Mouse (Mus musculus): ENCODE measurements around the gene Flrt1. TPM values are rescaled to one million over a fixed set of nuclear protein-coding genes. Genes with fewer than 3 reads are reported as not detected.
"Not testable (repeated sequence)": the region's sequence is repeated elsewhere in the genome, so short reads cannot be mapped to it uniquely, and the experiment has no call there.

Flrt1 gene
- total RNA-seq, 2 experiments from 2014 or later, result 21.8 to 22.6 TPM

DNA sequence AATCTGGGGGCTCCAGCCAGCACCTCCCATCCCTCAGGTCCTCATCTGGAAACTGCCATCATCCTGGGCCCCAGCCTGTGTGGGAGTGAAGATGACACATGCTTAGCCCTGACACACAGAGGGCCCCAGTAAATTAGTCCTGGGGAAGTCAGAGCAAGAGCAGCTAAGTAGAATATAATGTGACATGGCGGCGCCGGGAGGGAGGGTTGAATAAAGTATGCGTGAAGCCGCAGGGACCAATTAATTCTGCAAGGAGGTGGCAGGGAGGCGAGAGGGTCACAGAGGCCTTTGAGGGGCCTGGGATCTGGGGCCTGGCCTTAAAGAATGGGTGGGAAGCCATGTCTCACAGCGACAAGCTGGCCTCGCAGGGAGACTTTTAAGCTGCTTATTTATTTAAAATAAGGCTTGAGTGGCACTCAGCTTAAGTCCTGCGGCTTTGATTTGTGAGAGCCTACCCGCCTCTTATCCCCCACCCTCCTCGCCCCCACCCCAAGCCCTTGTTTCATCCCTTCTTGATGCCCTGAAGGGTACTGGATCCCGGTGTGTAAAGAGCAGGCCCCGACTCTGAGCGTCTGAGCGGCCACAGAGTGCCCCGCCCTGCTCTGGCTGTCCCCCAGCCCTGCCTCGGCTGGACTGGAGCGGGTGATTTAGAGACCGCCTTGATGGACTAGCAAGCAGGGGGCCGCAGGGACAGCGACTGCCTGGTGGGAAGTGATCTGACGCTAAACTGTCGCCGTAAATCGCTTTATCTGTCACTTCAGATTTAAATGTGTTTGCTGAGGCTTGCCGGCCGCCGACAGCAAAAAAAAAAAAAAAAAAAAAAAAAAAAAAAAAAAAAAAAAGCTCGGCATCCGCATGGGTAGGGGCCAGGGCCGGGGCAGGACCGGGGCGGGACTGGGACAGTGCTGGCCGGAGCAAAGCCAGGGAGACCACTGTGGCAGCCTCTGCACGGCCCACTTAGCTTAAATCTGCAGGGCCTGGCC, 35.5 kb downstream of the Flrt1 start:
- DNase-seq (ENCODE audit: low spot score in 2 of 2), result no peak

DNA sequence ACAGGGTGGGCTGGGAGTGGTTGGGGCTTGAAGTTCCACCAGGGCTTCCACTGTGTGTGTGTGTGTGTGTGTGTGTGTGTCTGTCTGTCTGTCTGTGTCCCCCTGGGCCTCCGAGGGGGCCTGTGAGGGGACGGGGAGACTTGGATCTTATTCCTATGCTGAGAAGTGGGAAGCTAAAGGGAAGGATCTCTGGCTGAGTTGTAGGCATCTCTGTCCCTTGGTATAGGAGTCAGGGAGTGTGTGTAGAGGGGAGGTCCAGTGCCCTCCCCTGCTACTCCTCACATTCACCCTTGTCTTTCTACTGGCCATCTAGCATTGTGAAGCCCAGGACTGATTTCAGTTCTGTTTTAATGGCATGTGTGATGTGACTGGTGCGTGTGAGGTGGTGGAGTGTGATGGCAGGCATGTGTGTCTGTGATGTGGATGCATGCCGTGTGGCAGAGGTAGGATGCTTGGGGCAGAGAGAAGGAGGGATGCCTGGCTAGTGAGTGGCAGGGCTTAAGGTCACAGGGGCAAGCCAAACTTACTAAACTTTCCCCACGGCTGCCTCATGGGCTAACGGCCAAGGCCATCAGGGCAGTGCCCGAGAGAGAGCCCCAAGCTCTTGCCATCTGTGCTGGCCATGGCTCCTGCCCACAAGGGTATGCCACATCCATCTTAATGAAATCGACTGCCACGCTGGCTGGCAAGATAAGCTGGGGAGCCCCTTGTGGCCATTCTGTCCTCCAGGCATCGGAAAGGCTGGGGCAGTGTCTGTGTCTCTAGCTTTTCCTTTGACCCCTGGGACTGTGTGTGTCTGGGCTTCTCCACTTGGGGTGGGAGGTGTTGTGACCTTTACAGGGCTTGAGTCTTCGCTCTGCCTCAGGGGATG, 36.6 kb downstream of the Flrt1 start:
- no peak for DNase-seq (ENCODE audit: low spot score in 2 of 2)

- peak; percentile 83 to 86 for DNase-seq (ENCODE audit: low spot score in 2 of 2)
These were observed 37.4 kb downstream of the Flrt1 start for GRCm38 (mm10) chr19:7068136-7068535.

- no peak for DNase-seq (ENCODE audit: low spot score in 2 of 2)
These were observed 38.0 kb downstream of the Flrt1 start for GRCm38 (mm10) chr19:7067344-7068050.

DNA sequence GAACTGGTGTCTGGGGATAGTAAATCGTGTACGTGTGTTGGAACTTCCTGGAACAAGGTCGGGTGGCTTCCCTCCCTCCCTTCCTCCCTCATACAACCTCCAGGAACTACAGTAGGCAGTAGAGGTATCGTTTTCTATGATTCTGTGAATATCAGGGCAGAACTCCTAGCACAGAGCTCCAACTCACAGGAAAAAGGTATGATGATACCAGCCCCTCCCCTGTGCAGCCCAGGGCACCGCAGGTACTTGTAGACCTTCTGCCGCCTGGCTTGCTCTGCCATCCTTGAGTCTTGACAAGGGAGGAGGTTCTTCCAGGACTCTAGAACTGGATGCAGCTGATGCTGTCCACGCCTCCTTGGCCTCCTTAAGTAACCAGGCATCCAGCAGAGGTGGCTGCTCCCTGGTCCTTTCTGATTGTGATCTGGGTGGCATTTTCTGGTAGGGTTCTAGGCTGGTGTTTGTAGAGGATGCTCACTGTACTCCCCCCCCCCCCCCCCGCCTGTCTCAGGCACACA, 38.6 kb downstream of the Flrt1 start:
- no peak for DNase-seq (ENCODE audit: low spot score in 2 of 2)

DNA sequence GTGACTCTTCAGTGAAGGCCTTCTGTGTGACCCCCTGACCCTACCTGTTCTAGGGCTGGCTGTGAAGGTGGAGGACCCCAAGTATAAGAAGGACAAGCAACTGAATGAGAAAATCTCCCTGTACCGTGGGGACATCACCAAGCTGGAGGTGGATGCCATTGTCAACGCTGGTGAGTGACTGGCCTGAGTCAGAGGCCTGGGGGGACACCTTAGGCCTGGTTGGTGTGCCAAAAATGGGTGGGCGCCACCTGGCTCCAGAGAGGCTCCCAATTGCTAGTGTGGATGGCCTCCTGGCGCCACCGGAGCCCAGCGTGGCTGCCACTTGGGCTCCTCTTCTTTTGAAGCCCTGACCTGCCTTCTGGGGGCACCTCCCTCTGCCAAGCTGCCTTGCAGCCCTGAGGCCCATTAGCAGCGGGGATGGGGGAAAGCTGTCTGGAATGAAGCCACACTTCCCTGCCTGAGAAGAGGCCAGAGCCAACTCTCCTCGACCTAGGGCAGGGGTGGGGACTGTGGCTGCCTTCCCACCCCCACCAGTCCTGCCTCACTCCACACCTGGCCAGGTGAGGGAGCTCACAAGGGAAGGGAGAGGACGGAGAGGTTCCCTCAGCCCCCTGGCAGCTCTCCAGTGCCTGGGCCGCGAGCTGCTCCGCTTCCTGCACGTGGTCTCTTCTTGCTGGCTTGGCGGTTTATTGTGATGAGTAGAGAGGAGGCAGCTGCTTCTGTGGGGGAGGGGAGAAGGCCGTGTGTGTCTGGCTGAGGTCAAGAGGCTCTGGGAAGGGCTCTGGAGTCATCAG, 39.3 kb downstream of the Flrt1 start:
- DNase-seq (ENCODE audit: low spot score in 2 of 2), result no peak

GRCm38 (mm10) chr19:7064571-7064970, 41.0 kb downstream of the Flrt1 start:
- peak; percentile 79 to 89 for DNase-seq (ENCODE audit: low spot score in 2 of 2)

- no peak for DNase-seq (ENCODE audit: low spot score in 2 of 2)
These were observed 42.6 kb downstream of the Flrt1 start for GRCm38 (mm10) chr19:7062916-7063315.

GRCm38 (mm10) chr19:7062110-7062509, 43.4 kb downstream of the Flrt1 start:
- DNase-seq (ENCODE audit: low spot score in 2 of 2), result no peak

DNA sequence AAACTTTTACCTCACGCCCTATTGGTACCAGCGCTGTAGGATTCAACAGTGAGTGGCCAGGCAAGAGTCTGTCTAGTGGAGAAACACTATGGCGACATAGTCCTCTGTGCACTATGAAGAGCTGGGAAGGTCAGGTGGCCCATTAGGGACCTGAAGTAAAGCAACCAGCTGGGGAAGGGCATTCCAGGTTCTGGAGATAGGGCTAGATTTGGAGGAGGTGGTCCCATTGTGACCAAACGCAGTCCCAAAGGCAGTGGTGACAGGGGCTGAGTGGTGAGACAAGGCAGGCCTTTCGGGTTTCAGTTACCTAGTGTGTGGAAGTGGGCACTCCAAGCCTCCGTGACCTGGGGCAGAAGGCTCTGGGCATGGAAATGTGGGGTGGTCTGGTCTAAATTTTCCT, 47.0 kb downstream of the Flrt1 start:
- DNase-seq (ENCODE audit: low spot score in 2 of 2), result no peak

- DNase-seq (ENCODE audit: low spot score in 2 of 2), result peak; percentile 56 to 74
These were observed 47.8 kb downstream of the Flrt1 start for GRCm38 (mm10) chr19:7057722-7058207.

DNA sequence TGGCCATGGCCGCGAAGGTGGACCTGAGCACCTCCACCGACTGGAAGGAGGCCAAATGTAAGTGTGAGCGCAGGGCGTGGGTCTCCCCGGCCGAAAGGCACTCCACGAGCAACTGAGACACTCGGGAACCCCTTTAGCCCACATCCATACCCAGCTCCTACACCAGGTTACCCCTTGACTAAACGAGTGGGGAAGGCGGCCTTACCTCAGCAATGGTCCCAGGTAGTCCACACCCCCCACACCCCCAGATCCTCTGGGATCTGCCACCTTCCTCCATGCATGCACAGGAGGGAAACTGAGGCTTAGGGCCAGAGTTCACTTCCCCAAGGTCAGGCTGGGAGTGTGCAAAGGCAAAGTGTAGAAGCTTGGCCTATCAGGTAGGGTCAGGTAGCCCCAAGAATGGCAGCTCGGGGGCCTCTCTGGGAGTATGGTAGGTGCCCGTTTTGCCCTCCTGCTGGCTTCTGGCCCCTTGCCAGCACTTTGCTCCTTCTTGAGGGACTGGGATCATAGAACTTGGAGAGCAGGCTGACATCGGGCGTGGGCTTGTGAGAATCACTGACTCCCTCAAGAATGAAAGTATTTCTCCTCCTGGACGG, 48.3 kb downstream of the Flrt1 start:
- DNase-seq (ENCODE audit: low spot score in 2 of 2), result no peak

GRCm38 (mm10) chr19:7056248-7057087, 49.1 kb downstream of the Flrt1 start, which contains the start of gene Macrod1:
TSS of gene Macrod1 (plus strand) at chr19:7056810.
- peak; percentile 74 to 79 for DNase-seq (ENCODE audit: low spot score in 2 of 2)

- no peak for DNase-seq (ENCODE audit: low spot score in 2 of 2)
These were observed 50.4 kb downstream of the Flrt1 start for GRCm38 (mm10) chr19:7055173-7055572.

GRCm38 (mm10) chr19:7054772-7055171, 50.8 kb downstream of the Flrt1 start:
- DNase-seq (ENCODE audit: low spot score in 2 of 2), result no peak

- DNase-seq (ENCODE audit: low spot score in 2 of 2), result not testable (repeated sequence)
These were observed 52.1 kb downstream of the Flrt1 start for GRCm38 (mm10) chr19:7053382-7053781.

DNA sequence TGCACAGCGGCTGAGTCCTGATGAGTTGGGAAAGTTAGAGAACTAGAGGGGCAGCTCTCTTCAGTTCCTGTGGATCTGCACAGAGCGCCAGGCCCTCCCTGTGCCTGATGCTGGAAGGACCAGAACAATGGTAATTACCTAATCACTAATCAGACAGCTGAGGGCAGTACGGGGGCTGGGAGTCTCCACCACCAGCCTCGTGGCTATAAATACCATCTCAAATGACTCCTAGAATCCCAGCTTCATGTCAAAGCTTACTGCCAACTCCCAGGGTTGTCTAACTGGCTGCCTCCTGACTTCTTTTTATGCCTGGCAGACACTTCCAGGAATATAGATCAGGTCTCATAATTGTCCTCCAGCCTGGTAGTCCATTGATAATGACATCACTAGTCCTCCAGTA, 60.8 kb downstream of the Flrt1 start:
- no peak for DNase-seq (ENCODE audit: low spot score in 2 of 2)

- no peak for DNase-seq (ENCODE audit: low spot score in 2 of 2)
These were observed 61.2 kb downstream of the Flrt1 start for GRCm38 (mm10) chr19:7044279-7044678.

Data from layer of hippocampus, postnatal 14 days (tissue).